Mouse (Mus musculus) intestine, embryonic 14.5 days (tissue): ENCODE data around the gene Pbp2. TPM values are rescaled to one million over a fixed set of nuclear protein-coding genes. Genes with fewer than 3 reads are reported as not detected.

Source experiments
- ATAC-seq: fragments of 200-750 bp; cut with Nextera tagmentation; replicated peaks from 2 replicates; pipeline ENCODE4 v1.8.0; 2017; ENCODE audit warnings: low read depth, moderate number of reproducible peaks, moderate TSS enrichment, moderate library complexity; ENCODE audit not compliant: low FRiP score, low TSS enrichment
- DNase-seq: peaks from one replicate; pipeline ENCODE4 v3.0.0-alpha.2; 2018; ENCODE audit warnings: low spot score
- H3K27ac ChIP-seq: fragments of 300-500 bp; sonication (generic); 2 replicates; pipeline ENCODE4 v1.5.1; 2014; ENCODE audit warnings: low read depth, mild to moderate bottlenecking, control low read depth
- H3K27me3 ChIP-seq: fragments of 300-500 bp; sonication (generic); replicated peaks from 2 replicates; pipeline ENCODE4 v1.6.1; 2014; ENCODE audit warnings: low read length, control low read depth; ENCODE audit not compliant: control insufficient read depth, insufficient read depth
- H3K36me3 ChIP-seq: fragments of 300-500 bp; sonication (generic); 2 replicates; pipeline ENCODE4 v1.6.1; 2014; ENCODE audit warnings: low read length, control low read depth; ENCODE audit not compliant: control insufficient read depth, insufficient read depth
- H3K4me1 ChIP-seq: fragments of 300-500 bp; sonication (generic); replicated peaks from 2 replicates; pipeline ENCODE4 v1.6.1; 2014; ENCODE audit warnings: low read length, control low read depth, mixed read lengths; ENCODE audit not compliant: control insufficient read depth, insufficient read depth
- H3K4me2 ChIP-seq: fragments of 300-500 bp; sonication (generic); 2 replicates; pipeline ENCODE4 v1.6.1; 2014; ENCODE audit warnings: low read length
- H3K4me3 ChIP-seq: fragments of 300-500 bp; sonication (generic); 2 replicates; pipeline ENCODE4 v1.5.1; 2014; ENCODE audit warnings: low read depth, low read length, control low read depth, mixed read lengths
- H3K9ac ChIP-seq: fragments of 300-500 bp; sonication (generic); 2 replicates; pipeline ENCODE4 v1.6.1; 2014; ENCODE audit warnings: mild to moderate bottlenecking, low read length
- H3K9me3 ChIP-seq: fragments of 300-500 bp; sonication (generic); 2 replicates; pipeline ENCODE4 v1.6.1; 2016; ENCODE audit warnings: low read length, control low read depth; ENCODE audit not compliant: control insufficient read depth
- WGBS: fragments of 180-500 bp; shearing (Covaris S2); extraction: QIAGEN DNeasy Blood & Tissue Kit; methylation state at CpG from one replicate; pipeline ENCODE4 v1.1.7; 2014; 5-methylcytosine and 5-hydroxymethylcytosine counted together
- polyA plus RNA-seq: library from polyadenylated mRNA; unstranded; fragments of >200 nt; fragmentation: Nextera tagmentation; extraction: Ambion mirVana; gene quantifications from 2 replicates; pipeline ENCODE4 v1.2.1, GENCODE M21; 2014

Pbp2 gene
- polyA plus RNA-seq, 1 experiment from 2014 or later = 0.32 TPM

DNA sequence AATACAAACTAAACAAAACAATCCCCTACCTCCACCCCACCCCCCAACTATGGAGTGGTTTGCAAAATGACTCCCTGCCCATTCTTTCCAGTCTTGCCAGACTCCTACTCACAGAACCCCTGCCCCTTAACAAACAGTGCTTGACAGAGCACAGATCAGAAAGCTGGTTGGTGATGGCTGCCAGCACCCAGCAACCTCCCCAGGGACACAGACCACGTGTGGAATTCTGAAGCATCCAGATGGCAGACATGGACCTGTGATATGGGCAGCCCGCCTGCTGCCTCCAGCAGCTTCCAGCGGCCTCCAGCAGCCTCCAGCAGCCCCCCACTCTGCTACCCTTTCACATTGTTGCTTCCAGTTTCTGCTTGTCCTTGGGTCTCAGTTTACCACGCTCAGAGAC lies 35.0 kb downstream of the Pbp2 start:
- no peaks in the 10 kb centered on the region for H3K36me3 ChIP-seq
- H3K27me3 ChIP-seq = no peaks in the 10 kb centered on the region
- H3K4me2 ChIP-seq = no peak overlapping the region
- H3K9ac ChIP-seq = no peak overlapping the region
- no peak overlapping the region for H3K27ac ChIP-seq
- H3K4me1 ChIP-seq = no peaks in the 10 kb centered on the region
- H3K4me3 ChIP-seq = no peak overlapping the region
- ATAC-seq (no peak), DNase-seq (no peak)
- no peaks in the 10 kb centered on the region for H3K9me3 ChIP-seq
- WGBS = 53% methylated on average over 4 of the region's 4 CpGs

DNA sequence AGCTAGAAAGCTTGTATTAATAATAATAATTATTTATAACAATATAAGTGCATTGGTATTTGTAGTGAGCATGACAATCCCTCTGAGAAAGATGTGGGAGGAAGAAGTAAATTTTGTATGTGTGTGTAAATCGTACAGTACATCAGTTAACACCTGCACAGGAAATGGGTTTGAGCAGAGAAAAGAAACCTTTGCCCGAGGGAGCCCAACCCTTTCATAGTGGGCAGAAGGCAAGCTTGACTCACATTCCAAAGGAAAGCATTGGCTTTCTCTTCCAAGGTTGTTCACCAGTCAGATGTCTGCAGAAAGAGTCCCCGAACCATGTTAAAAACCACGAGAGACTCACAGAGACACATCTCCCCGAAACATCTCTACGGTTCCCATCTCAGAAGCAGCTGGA lies 37.1 kb downstream of the Pbp2 start:
- no peak overlapping the region for H3K4me2 ChIP-seq
- H3K9me3 ChIP-seq = no peaks in the 10 kb centered on the region
- ATAC-seq (no peak), DNase-seq (no peak)
- H3K4me1 ChIP-seq = no peaks in the 10 kb centered on the region
- H3K27ac ChIP-seq = no peak overlapping the region
- no peak overlapping the region for H3K4me3 ChIP-seq
- no peaks in the 10 kb centered on the region for H3K27me3 ChIP-seq
- WGBS = 80% methylated on average over 6 of the region's 6 CpGs
- no peak overlapping the region for H3K9ac ChIP-seq
- H3K36me3 ChIP-seq = no peaks in the 10 kb centered on the region

GRCm38 (mm10) chr6:135271761-135272160 lies 38.4 kb downstream of the Pbp2 start:
- no peak overlapping the region for H3K9ac ChIP-seq
- H3K4me3 ChIP-seq = no peak overlapping the region
- 78% methylated on average over 2 of the region's 2 CpGs for WGBS
- no peak overlapping the region for H3K27ac ChIP-seq
- DNase-seq (no peak), ATAC-seq (no peak)
- H3K4me1 ChIP-seq = no peaks in the 10 kb centered on the region
- no peaks in the 10 kb centered on the region for H3K36me3 ChIP-seq
- no peaks in the 10 kb centered on the region for H3K9me3 ChIP-seq
- H3K27me3 ChIP-seq = no peaks in the 10 kb centered on the region
- no peak overlapping the region for H3K4me2 ChIP-seq

DNA sequence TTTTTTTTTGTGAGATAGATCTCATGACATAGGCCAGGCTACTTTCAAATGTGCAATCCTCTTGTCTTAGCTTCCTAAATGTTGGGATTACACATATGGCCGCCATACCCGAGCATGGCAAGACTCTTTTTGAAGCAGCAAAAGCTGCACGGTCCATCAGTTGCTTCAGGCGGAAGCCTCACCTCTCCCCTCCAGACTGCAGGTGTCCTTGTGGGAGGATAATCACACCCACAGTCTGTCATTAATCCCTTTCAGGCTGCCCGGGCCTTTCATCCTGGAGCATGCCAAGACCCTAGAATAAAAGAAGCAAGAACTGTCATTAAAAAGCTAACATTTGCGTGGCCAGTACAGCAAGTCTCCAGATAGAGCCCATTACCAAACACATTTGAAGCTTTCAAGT lies 40.6 kb downstream of the Pbp2 start:
- H3K4me1 ChIP-seq = no peaks in the 10 kb centered on the region
- H3K9me3 ChIP-seq = no peaks in the 10 kb centered on the region
- H3K27ac ChIP-seq = no peak overlapping the region
- DNase-seq = no peak
- H3K27me3 ChIP-seq = no peaks in the 10 kb centered on the region
- no peak overlapping the region for H3K4me3 ChIP-seq
- H3K9ac ChIP-seq = no peak overlapping the region
- 55% methylated on average over 6 of the region's 6 CpGs for WGBS
- ATAC-seq = no peak
- no peak overlapping the region for H3K4me2 ChIP-seq
- H3K36me3 ChIP-seq = no peaks in the 10 kb centered on the region

DNA sequence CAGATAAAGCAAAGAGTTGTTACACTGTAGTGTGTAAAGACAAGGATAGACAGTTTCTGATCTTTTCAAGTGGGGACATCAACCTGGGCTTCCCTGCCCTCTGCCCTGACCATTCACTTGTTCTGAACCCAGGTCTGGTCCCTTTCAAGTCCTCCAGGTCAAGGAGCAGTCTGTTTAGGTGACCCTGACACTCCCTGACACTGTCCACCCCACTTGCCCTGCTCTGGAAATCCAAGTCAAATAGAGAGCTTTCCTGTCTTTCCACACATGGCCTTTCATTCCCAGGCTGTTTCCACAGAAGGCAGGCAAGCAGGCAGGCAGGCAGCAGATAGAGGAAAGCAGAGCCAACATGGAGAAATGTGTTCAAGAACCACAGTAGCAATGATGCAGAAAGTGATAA lies 41.8 kb downstream of the Pbp2 start:
- peaks cover 3% of the 10 kb centered on the region; the same call in 1 of the 2 replicates for H3K9me3 ChIP-seq
- H3K27ac ChIP-seq = no peak overlapping the region
- ATAC-seq (no peak), DNase-seq (no peak)
- H3K4me3 ChIP-seq = no peak overlapping the region
- H3K9ac ChIP-seq = no peak overlapping the region
- H3K4me2 ChIP-seq = no peak overlapping the region
- no peaks in the 10 kb centered on the region for H3K4me1 ChIP-seq
- H3K27me3 ChIP-seq = no peaks in the 10 kb centered on the region
- no peaks in the 10 kb centered on the region for H3K36me3 ChIP-seq

- Histone ChIP-seq H3K27me3 (no peaks in the 10 kb centered on the region), H3K36me3 (no peaks in the 10 kb centered on the region), H3K4me3 (no peak overlapping the region), H3K9me3 (peaks cover 3% of the 10 kb centered on the region; the same call in 1 of the 2 replicates), H3K4me1 (no peaks in the 10 kb centered on the region), H3K27ac (no peak overlapping the region), H3K9ac (no peak overlapping the region), H3K4me2 (no peak overlapping the region)
- WGBS = 72% methylated on average over 3 of the region's 3 CpGs
- no peak for ATAC-seq
- DNase-seq = no peak
Measured at GRCm38 (mm10) chr6:135267221-135267620, 43.0 kb downstream of the Pbp2 start.

DNA sequence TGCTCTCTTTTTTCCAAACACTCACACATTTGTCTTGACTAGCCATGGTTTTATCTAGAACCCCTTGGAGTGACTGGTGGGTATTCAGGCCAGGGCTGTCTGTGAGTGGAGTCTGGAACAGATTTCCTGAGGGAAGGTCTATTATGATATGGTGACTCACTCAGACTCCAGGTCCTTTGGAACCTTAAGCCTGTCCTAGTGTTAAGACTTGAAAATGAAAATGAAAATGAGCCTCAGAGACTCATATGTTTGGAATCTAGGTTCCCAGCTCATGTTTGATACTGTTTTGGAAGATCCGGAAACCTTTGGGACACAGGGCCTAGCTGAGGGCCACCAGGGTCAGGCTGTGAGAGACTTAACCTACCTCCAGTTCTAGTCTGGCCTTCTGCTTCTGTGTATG lies 44.1 kb downstream of the Pbp2 start:
- peaks cover 3% of the 10 kb centered on the region; the same call in 1 of the 2 replicates for H3K9me3 ChIP-seq
- H3K27me3 ChIP-seq = no peaks in the 10 kb centered on the region
- H3K27ac ChIP-seq = no peak overlapping the region
- H3K4me3 ChIP-seq = no peak overlapping the region
- H3K4me2 ChIP-seq = no peak overlapping the region
- ATAC-seq (no peak), DNase-seq (no peak)
- no peaks in the 10 kb centered on the region for H3K4me1 ChIP-seq
- H3K36me3 ChIP-seq = no peaks in the 10 kb centered on the region
- no peak overlapping the region for H3K9ac ChIP-seq
- WGBS = 100% methylated on average over 1 of the region's 1 CpGs

- ATAC-seq (no peak), DNase-seq (no peak)
- no peaks in the 10 kb centered on the region for H3K36me3 ChIP-seq
- no peaks in the 10 kb centered on the region for H3K27me3 ChIP-seq
- no peak overlapping the region for H3K9ac ChIP-seq
- H3K27ac ChIP-seq = no peak overlapping the region
- no peak overlapping the region for H3K4me2 ChIP-seq
- H3K4me1 ChIP-seq = no peaks in the 10 kb centered on the region
- 93% methylated on average over 6 of the region's 6 CpGs for WGBS
- H3K9me3 ChIP-seq = peaks cover 3% of the 10 kb centered on the region; the same call in 1 of the 2 replicates
- H3K4me3 ChIP-seq = no peak overlapping the region
Measured at GRCm38 (mm10) chr6:135264136-135264535, 46.1 kb downstream of the Pbp2 start.

- ATAC-seq (no peak), DNase-seq (no peak)
- H3K9ac ChIP-seq = no peak overlapping the region
- no peaks in the 10 kb centered on the region for H3K4me1 ChIP-seq
- H3K4me2 ChIP-seq = no peak overlapping the region
- no peaks in the 10 kb centered on the region for H3K36me3 ChIP-seq
- no peaks in the 10 kb centered on the region for H3K27me3 ChIP-seq
- no peak overlapping the region for H3K27ac ChIP-seq
- 60% methylated on average over 2 of the region's 2 CpGs for WGBS
- peaks cover 3% of the 10 kb centered on the region; the same call in 1 of the 2 replicates for H3K9me3 ChIP-seq
- no peak overlapping the region for H3K4me3 ChIP-seq
Measured at GRCm38 (mm10) chr6:135262565-135262964, 47.6 kb downstream of the Pbp2 start.
